Mouse (Mus musculus) yolk sac, embryonic 10.5 days (tissue): Measurements from ENCODE around the gene Bpifb4.

Experiments
- DNase-seq: peaks from one replicate; pipeline ENCODE4 v3.0.0-alpha.2; 2017; ENCODE audit warnings: low spot score

The Bpifb4 gene

DNA sequence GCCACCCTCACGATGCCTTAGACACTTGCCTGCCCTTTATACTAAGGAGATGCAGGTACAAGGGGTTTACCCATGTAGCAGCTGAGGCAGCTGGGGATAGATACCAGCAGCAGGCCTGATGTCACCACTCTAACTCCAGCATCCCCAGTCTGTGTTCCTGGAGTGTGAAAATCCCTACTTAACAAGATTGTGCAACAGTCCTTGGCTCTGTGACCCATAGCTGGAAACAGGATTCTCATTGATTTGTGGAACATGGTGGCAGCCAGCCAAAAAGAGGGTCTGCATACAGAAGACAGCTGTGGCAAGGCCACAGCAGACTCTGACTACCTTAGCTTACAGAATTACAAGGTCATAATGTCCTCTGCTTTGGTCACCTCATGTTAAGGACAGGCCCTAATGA is 67.1 kb downstream of the Bpifb4 start:
- no peak for DNase-seq

DNA sequence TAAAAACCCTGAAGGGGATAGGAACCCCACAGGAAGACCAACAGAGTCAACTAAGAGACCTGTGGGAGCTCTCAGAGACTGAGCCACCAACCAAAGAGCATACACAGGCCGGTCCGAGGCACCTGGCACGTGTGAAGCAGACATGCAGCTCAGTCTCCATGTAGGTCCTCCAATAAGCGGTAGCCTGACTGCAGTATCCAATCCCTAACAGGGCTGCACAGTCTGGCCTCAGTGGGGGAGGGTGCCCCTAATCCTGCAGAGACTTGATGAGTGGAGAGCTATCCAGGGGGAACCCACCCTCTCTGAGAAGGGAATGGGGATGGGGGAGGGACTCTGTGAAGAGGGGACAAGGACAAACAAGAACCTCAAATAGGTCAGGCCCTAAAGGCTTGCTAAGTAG is 67.7 kb downstream of the Bpifb4 start:
- no peak for DNase-seq

DNA sequence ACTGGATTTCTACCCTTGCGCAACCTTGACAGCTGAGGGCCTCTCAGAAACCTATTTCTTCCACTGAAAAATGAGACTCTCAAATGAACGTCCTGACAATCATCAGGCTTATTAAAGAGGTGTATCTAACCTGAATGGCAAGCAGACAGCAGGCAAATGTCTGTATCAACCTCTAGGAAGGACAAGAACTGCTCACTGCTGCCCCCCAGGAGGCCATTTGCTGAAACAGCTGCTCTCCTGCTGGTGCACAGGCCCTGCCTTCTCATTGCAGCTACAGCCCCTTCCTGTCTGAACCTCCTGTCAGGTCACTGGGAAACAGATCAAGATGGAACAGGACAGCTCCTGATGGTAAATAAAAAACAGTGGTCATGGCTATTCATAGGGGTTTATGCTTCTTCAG is 68.3 kb downstream of the Bpifb4 start:
- DNase-seq: no peak

DNA sequence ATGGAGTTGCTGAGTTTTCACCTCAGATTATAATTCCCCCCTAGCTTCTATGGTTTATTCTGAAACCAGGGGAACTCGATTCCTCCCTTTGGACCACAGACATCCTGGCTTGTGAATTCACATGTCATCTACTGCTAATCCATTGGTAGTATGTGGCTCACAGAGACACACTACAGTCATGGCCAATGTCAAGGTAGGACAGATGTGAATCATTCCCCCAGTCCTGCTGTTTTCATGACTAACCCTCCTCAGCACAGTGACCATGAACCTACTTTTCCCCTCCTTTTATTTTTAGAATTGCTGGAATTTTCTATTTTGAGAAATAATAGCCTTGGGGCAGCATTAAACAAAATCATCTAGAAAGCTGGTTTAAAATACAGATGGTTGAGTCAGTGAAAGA is 69.4 kb downstream of the Bpifb4 start:
- DNase-seq: no peak

DNA sequence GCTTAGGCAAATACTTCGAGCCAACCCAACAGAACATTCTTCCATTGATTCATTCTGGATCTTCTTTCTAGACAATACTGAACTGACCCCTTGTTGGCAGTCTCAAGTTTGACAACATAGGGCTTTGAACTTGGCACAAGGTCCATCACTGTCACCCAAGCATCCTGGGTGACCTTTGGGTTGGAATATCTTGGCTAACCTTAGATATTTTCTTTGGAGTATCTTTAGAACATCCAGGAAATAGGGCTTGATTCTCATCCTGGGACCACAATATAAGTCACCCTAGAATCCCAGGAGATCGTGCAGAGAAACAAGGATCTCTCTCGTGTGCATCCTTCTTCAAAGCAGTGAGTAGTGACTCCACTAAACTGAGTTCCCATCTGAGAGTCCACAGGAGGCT is 70.0 kb downstream of the Bpifb4 start, which contains the start of gene Bpifa2:
Gene Bpifa2, plus strand, starts transcription at position 301 of the 400 bp plus-strand sequence.
- no peak for DNase-seq
